Mouse (Mus musculus) forebrain, embryonic 15.5 days (tissue): Measurements from ENCODE around the gene Usp48. TPM values are rescaled to one million over a fixed set of nuclear protein-coding genes. Genes with fewer than 3 reads are reported as not detected.

Source experiments
- ATAC-seq: fragments of 200-750 bp; cut with Nextera tagmentation; replicated peaks from 2 replicates; pipeline ENCODE4 v1.8.0; 2017; ENCODE audit warnings: mild to moderate bottlenecking, moderate TSS enrichment, moderate library complexity
- H3K27ac ChIP-seq: fragments of 300-500 bp; sonication (generic); replicated peaks from 2 replicates; pipeline ENCODE4 v1.5.1; 2015; ENCODE audit warnings: mild to moderate bottlenecking, inconsistent platforms
- H3K27me3 ChIP-seq: fragments of 300-500 bp; sonication (generic); 2 replicates; pipeline ENCODE4 v1.6.1; 2015; ENCODE audit warnings: inconsistent platforms
- H3K36me3 ChIP-seq: fragments of 300-500 bp; sonication (generic); 2 replicates; pipeline ENCODE4 v1.6.1; 2015; ENCODE audit warnings: mild to moderate bottlenecking, inconsistent platforms
- H3K4me1 ChIP-seq: fragments of 300-500 bp; sonication (generic); 2 replicates; pipeline ENCODE4 v1.6.1; 2015; ENCODE audit warnings: inconsistent platforms
- H3K4me2 ChIP-seq: fragments of 300-500 bp; sonication (generic); replicated peaks from 2 replicates; pipeline ENCODE4 v1.6.1; 2015; ENCODE audit warnings: mild to moderate bottlenecking, inconsistent platforms
- H3K4me3 ChIP-seq: fragments of 300-500 bp; sonication (generic); 2 replicates; pipeline ENCODE4 v1.5.1; 2015; ENCODE audit warnings: mild to moderate bottlenecking, inconsistent platforms
- H3K9ac ChIP-seq: fragments of 300-500 bp; sonication (generic); replicated peaks from 2 replicates; pipeline ENCODE4 v1.6.1; 2015; ENCODE audit warnings: mild to moderate bottlenecking, inconsistent platforms
- H3K9me3 ChIP-seq: fragments of 300-500 bp; sonication (generic); 2 replicates; pipeline ENCODE4 v1.6.1; 2016; ENCODE audit warnings: inconsistent platforms
- WGBS: fragments of 180-500 bp; shearing (Covaris S2); methylation state at CpG from one replicate; pipeline ENCODE4 v1.1.7; 2015; ENCODE audit warnings: mixed read lengths; 5-methylcytosine and 5-hydroxymethylcytosine counted together
- polyA plus RNA-seq: library from polyadenylated mRNA; unstranded; fragments of >200 nt; fragmentation: Nextera tagmentation; extraction: Ambion mirVana; gene quantifications from 2 replicates; pipeline ENCODE4 v1.2.1, GENCODE M21; 2015

Usp48 gene
- polyA plus RNA-seq, 1 experiment from 2014 or later: 80.5 TPM

GRCm38 (mm10) chr4:137698076-137698985 lies 104.8 kb downstream of the Usp48 start:
- no peak for ATAC-seq
- Histone ChIP-seq H3K36me3 (no peaks in the 10 kb centered on the region), H3K27ac (no peak overlapping the region), H3K4me2 (no peak overlapping the region), H3K27me3 (no peaks in the 10 kb centered on the region), H3K4me1 (peaks cover 29% of the 10 kb centered on the region), H3K9me3 (no peaks in the 10 kb centered on the region), H3K9ac (no peak overlapping the region), H3K4me3 (no peak overlapping the region)
- WGBS: 63% methylated on average over 7 of the region's 7 CpGs

- Histone ChIP-seq H3K9ac (no peak overlapping the region), H3K9me3 (no peaks in the 10 kb centered on the region), H3K27me3 (no peaks in the 10 kb centered on the region), H3K4me2 (no peak overlapping the region), H3K36me3 (no peaks in the 10 kb centered on the region), H3K4me3 (no peak overlapping the region), H3K4me1 (peaks cover 29% of the 10 kb centered on the region), H3K27ac (no peak overlapping the region)
- ATAC-seq: no peak
- 52% methylated on average over 21 of the region's 21 CpGs for WGBS
Measured at GRCm38 (mm10) chr4:137699264-137700211, 106.0 kb downstream of the Usp48 start.

- Histone ChIP-seq H3K36me3 (no peaks in the 10 kb centered on the region), H3K27ac (no peak overlapping the region), H3K4me2 (no peak overlapping the region), H3K4me3 (no peak overlapping the region), H3K9ac (no peak overlapping the region), H3K27me3 (no peaks in the 10 kb centered on the region), H3K4me1 (peaks cover 26% of the 10 kb centered on the region), H3K9me3 (no peaks in the 10 kb centered on the region)
- no peak for ATAC-seq
- 73% methylated on average over 6 of the region's 6 CpGs for WGBS
Measured at GRCm38 (mm10) chr4:137700960-137701359, 107.4 kb downstream of the Usp48 start.

- Histone ChIP-seq H3K9me3 (no peaks in the 10 kb centered on the region), H3K4me2 (no peak overlapping the region), H3K4me3 (no peak overlapping the region), H3K27ac (no peak overlapping the region), H3K4me1 (peaks cover 31% of the 10 kb centered on the region), H3K36me3 (no peaks in the 10 kb centered on the region), H3K9ac (no peak overlapping the region), H3K27me3 (no peaks in the 10 kb centered on the region)
- no peak for ATAC-seq
- 95% methylated on average over 5 of the region's 5 CpGs for WGBS
Measured at GRCm38 (mm10) chr4:137703077-137703476, 109.5 kb downstream of the Usp48 start.

- Histone ChIP-seq H3K36me3 (no peaks in the 10 kb centered on the region), H3K4me1 (peaks cover 23% of the 10 kb centered on the region), H3K4me2 (no peak overlapping the region), H3K27me3 (no peaks in the 10 kb centered on the region), H3K9ac (no peak overlapping the region), H3K27ac (no peak overlapping the region), H3K4me3 (no peak overlapping the region), H3K9me3 (no peaks in the 10 kb centered on the region)
- 44% methylated on average over 2 of the region's 2 CpGs for WGBS
- ATAC-seq: no peak
Measured at GRCm38 (mm10) chr4:137704561-137704960, 111.0 kb downstream of the Usp48 start.

- Histone ChIP-seq H3K4me2 (no peak overlapping the region), H3K9ac (no peak overlapping the region), H3K9me3 (no peaks in the 10 kb centered on the region), H3K27me3 (no peaks in the 10 kb centered on the region), H3K4me3 (no peak overlapping the region), H3K27ac (no peak overlapping the region), H3K4me1 (peaks cover 19% of the 10 kb centered on the region), H3K36me3 (no peaks in the 10 kb centered on the region)
- 72% methylated on average over 5 of the region's 5 CpGs for WGBS
- ATAC-seq: no peak
Measured at GRCm38 (mm10) chr4:137705379-137705778, 111.8 kb downstream of the Usp48 start.

GRCm38 (mm10) chr4:137706510-137706909 lies 113.0 kb downstream of the Usp48 start:
- H3K9me3 ChIP-seq: no peaks in the 10 kb centered on the region
- no peak overlapping the region for H3K4me3 ChIP-seq
- H3K9ac ChIP-seq: no peak overlapping the region
- no peaks in the 10 kb centered on the region for H3K36me3 ChIP-seq
- WGBS: 86% methylated on average over 7 of the region's 7 CpGs
- ATAC-seq: no peak
- H3K27ac ChIP-seq: no peak overlapping the region
- peaks cover 19% of the 10 kb centered on the region for H3K4me1 ChIP-seq
- no peak overlapping the region for H3K4me2 ChIP-seq
- H3K27me3 ChIP-seq: no peaks in the 10 kb centered on the region

- 4% methylated on average over 50 of the region's 52 CpGs for WGBS
Measured at GRCm38 (mm10) chr4:137707216-137707990, 113.8 kb downstream of the Usp48 start.

More at GRCm38 (mm10) chr4:137707216-137707990, 113.8 kb downstream of the Usp48 start:
- Histone ChIP-seq H3K27ac (no peak overlapping the region), H3K36me3 (no peaks in the 10 kb centered on the region), H3K9me3 (no peaks in the 10 kb centered on the region), H3K27me3 (no peaks in the 10 kb centered on the region), H3K4me2 (peak overlapping the region; percentile 84), H3K9ac (peak overlapping the region; percentile 69), H3K4me3 (peak overlapping the region; percentile 56), H3K4me1 (peaks cover 19% of the 10 kb centered on the region)
- ATAC-seq: peak; percentile 81

Other genes starting within 250 kb of the Usp48 start
- 799 and 841 TPM in 2 replicates for gene Cdc42, start 236.0 kb upstream of the Usp48 start, polyA plus RNA-seq
- not detected in 2 replicates for gene Cela3a, start 184.0 kb upstream of the Usp48 start, polyA plus RNA-seq
- not detected in 2 replicates for gene Cela3b, start 163.2 kb upstream of the Usp48 start, polyA plus RNA-seq
- gene 1700013G24Rik, start 140.5 kb upstream of the Usp48 start, polyA plus RNA-seq: not detected in 2 replicates
- gene Hspg2, start 125.0 kb upstream of the Usp48 start, polyA plus RNA-seq: 3.7 and 4.2 TPM in 2 replicates
- 0.47 TPM in 1 of 2 replicates, not detected in the other for gene Ldlrad2, start 19.2 kb upstream of the Usp48 start, polyA plus RNA-seq
- 31.2 and 40.4 TPM in 2 replicates for gene Rap1gap, start 71.0 kb downstream of the Usp48 start, polyA plus RNA-seq
- 6.5 and 8.1 TPM in 2 replicates for gene Alpl, start 202.6 kb downstream of the Usp48 start, polyA plus RNA-seq